Mouse (Mus musculus) liver, embryonic 14.5 days (tissue): ENCODE measurements around the gene Asna1.

Experiments used
- CTCF ChIP-seq: IDR thresholded peaks from 2 replicates; pipeline ENCODE4 v1.5.1; 2016; ENCODE audit warnings: antibody characterized with exemption, low read depth, control low read depth
- EP300 ChIP-seq: IDR thresholded peaks from 2 replicates; pipeline ENCODE4 v1.6.1; 2016; ENCODE audit warnings: antibody characterized with exemption, low read depth

DNA sequence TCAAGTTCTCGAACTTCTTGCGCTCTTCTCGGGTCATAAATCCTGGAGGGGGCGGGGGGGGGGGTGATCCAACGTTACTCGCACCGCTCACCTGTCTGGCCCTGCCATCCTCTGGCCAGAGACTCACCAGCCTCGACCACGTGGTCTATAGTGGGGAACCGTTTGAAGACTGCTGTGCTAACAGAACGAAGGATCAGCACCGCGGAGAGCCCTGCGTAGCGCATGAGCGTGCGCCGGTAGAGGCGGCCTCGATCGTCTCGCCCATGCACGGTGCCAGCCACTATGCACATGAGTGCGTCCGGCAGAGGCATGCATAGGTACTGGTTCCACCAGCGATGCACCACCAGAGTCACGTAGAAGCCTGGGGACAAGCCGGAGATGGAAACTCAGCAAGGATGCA lies 13.8 kb downstream of the Asna1 start:
- TF ChIP-seq CTCF, result no peak
- no peak for TF ChIP-seq EP300
